Mouse (Mus musculus) MEL (cell line): ENCODE results near the gene Appbp2. TPM values are rescaled to one million over a fixed set of nuclear protein-coding genes. Genes with fewer than 3 reads are reported as not detected.
A peak's percentile ranks its signal among the peaks of the same experiment; 100 is the strongest.

Source experiments
- DNase-seq: peaks from one replicate; pipeline ENCODE4 v3.0.0; 2011; ENCODE audit warnings: low read depth, low spot score
- H3K27ac ChIP-seq: 2 replicates; pipeline ENCODE4 v1.5.1; 2012; ENCODE audit warnings: low read depth, mild to moderate bottlenecking, control low read depth, low read length, moderate library complexity; ENCODE audit not compliant: control insufficient read depth
- H3K27me3 ChIP-seq, 2 experiments: fragments of 150-350 bp in 1 of 2; sonication (generic) in 1 of 2; 2 replicates each; pipeline ENCODE4 v1.6.1; 2012; ENCODE audit warnings: low read length in 2 of 2, mild to moderate bottlenecking in 2 of 2, improper control_type of control experiment in 1 of 2, moderate library complexity in 1 of 2; ENCODE audit not compliant: insufficient read depth in 2 of 2, control insufficient read depth in 1 of 2
- H3K36me3 ChIP-seq, 2 experiments: 2 replicates each; pipeline ENCODE4 v1.6.1; 2012 to 2014; ENCODE audit warnings: low read length in 2 of 2, improper control_type of control experiment in 1 of 2, inconsistent platforms in 1 of 2, mild to moderate bottlenecking in 1 of 2; ENCODE audit not compliant: insufficient read depth in 2 of 2, control insufficient read depth in 1 of 2
- H3K4me1 ChIP-seq, 2 experiments: fragments of 150-350 bp in 1 of 2; sonication (generic) in 1 of 2; 2 replicates each; pipeline ENCODE4 v1.6.1; 2012; ENCODE audit warnings: low read length in 2 of 2, improper control_type of control experiment in 1 of 2, mild to moderate bottlenecking in 1 of 2; ENCODE audit not compliant: insufficient read depth in 2 of 2, control insufficient read depth in 1 of 2
- H3K4me3 ChIP-seq, 2 experiments: fragments of 150-350 bp in 1 of 2; sonication (generic) in 1 of 2; 2 replicates each; pipeline ENCODE4 v1.5.1; 2012; ENCODE audit warnings: low read depth in 2 of 2, low read length in 2 of 2, mild to moderate bottlenecking in 2 of 2, moderate library complexity in 2 of 2, control low read depth in 1 of 2, improper control_type of control experiment in 1 of 2; ENCODE audit not compliant: control insufficient read depth in 1 of 2, insufficient read depth in 1 of 2
- H3K79me2 ChIP-seq: 2 replicates; pipeline ENCODE4 v1.6.1; 2012; ENCODE audit warnings: mild to moderate bottlenecking, low read length, moderate library complexity; ENCODE audit not compliant: control insufficient read depth, poor library complexity, insufficient read depth
- H3K9ac ChIP-seq: 2 replicates; pipeline ENCODE4 v1.6.1; 2012; ENCODE audit warnings: low read depth, mild to moderate bottlenecking, control low read depth, low read length, moderate library complexity; ENCODE audit not compliant: control insufficient read depth, poor library complexity, severe bottlenecking
- H3K9me3 ChIP-seq: fragments of 150-350 bp; sonication (generic); replicated peaks from 2 replicates; pipeline ENCODE4 v1.6.1; 2012; ENCODE audit warnings: mild to moderate bottlenecking, low read length, improper control_type of control experiment, moderate library complexity; ENCODE audit not compliant: insufficient read depth
- BHLHE40 ChIP-seq: IDR thresholded peaks from 2 replicates; pipeline ENCODE4 v1.6.1; 2012; ENCODE audit warnings: low read depth, mild to moderate bottlenecking, inconsistent platforms, low read length, improper control_type of control experiment, borderline replicate concordance
- CHD1 ChIP-seq: IDR thresholded peaks from 2 replicates; pipeline ENCODE4 v1.6.1; 2012; ENCODE audit warnings: low read depth, mild to moderate bottlenecking, inconsistent platforms, low read length, improper control_type of control experiment
- CTCF ChIP-seq, 3 experiments: IDR thresholded peaks in 2 of 3; conservative IDR thresholded peaks in 1 of 3; 2 replicates each; pipeline ENCODE4 v1.5.1; 2011 to 2012; ENCODE audit warnings: low read length in 3 of 3, low read depth in 2 of 3, mild to moderate bottlenecking in 2 of 3, improper control_type of control experiment in 1 of 3, inconsistent platforms in 1 of 3, mixed read lengths in 1 of 3, moderate library complexity in 1 of 3; ENCODE audit not compliant: control insufficient read depth in 1 of 3, insufficient read depth in 1 of 3, poor library complexity in 1 of 3, severe bottlenecking in 1 of 3
- E2F4 ChIP-seq: IDR thresholded peaks from 2 replicates; pipeline ENCODE4 v1.6.1; 2011; ENCODE audit warnings: low read depth, low read length, improper control_type of control experiment, borderline replicate concordance
- ELF1 ChIP-seq: IDR thresholded peaks from 2 replicates; pipeline ENCODE4 v1.6.1; 2014; ENCODE audit warnings: low read depth, mild to moderate bottlenecking, inconsistent platforms, low read length, improper control_type of control experiment, moderate library complexity
- EP300 ChIP-seq, 2 experiments: IDR thresholded peaks; 2 replicates each; pipeline ENCODE4 v1.6.1; 2011; ENCODE audit warnings: improper control_type of control experiment in 2 of 2, low read length in 2 of 2, low read depth in 1 of 2, mild to moderate bottlenecking in 1 of 2
- GABPA ChIP-seq: IDR thresholded peaks from 2 replicates; pipeline ENCODE4 v1.6.1; 2012; ENCODE audit warnings: low read depth, mild to moderate bottlenecking, inconsistent platforms, low read length, improper control_type of control experiment, moderate library complexity
- HCFC1 ChIP-seq: IDR thresholded peaks from 2 replicates; pipeline ENCODE4 v1.6.1; 2012; ENCODE audit warnings: low read depth, mild to moderate bottlenecking, inconsistent platforms, low read length, improper control_type of control experiment, moderate library complexity
- KAT2A ChIP-seq: conservative IDR thresholded peaks from 2 replicates; pipeline ENCODE4 v1.6.1; 2012; ENCODE audit warnings: low read depth, low read length, improper control_type of control experiment, inconsistent platforms
- MAX ChIP-seq: IDR thresholded peaks from 2 replicates; pipeline ENCODE4 v1.6.1; 2011; ENCODE audit warnings: low read length, improper control_type of control experiment
- MXI1 ChIP-seq: IDR thresholded peaks from 2 replicates; pipeline ENCODE4 v1.6.1; 2011; ENCODE audit warnings: mild to moderate bottlenecking, low read depth, low read length, improper control_type of control experiment
- MYB ChIP-seq: IDR thresholded peaks from 2 replicates; pipeline ENCODE4 v1.6.1; 2011; ENCODE audit warnings: mild to moderate bottlenecking, low read depth, low read length, improper control_type of control experiment
- MYC ChIP-seq: IDR thresholded peaks from 2 replicates; pipeline ENCODE4 v1.6.1; 2011; ENCODE audit warnings: low read depth, mild to moderate bottlenecking, low read length, improper control_type of control experiment, moderate library complexity
- NRF1 ChIP-seq: IDR thresholded peaks from 2 replicates; pipeline ENCODE4 v1.6.1; 2014; ENCODE audit warnings: low read depth, mild to moderate bottlenecking, inconsistent platforms, low read length, improper control_type of control experiment, moderate library complexity; ENCODE audit not compliant: poor library complexity, insufficient read depth, severe bottlenecking
- POLR2A ChIP-seq, 2 experiments: IDR thresholded peaks; 2 replicates each; pipeline ENCODE4 v1.6.1; 2011 to 2012; ENCODE audit warnings: low read length in 2 of 2, mild to moderate bottlenecking in 2 of 2, control low read depth in 1 of 2, improper control_type of control experiment in 1 of 2, low read depth in 1 of 2, moderate library complexity in 1 of 2; ENCODE audit not compliant: control insufficient read depth in 1 of 2, insufficient read depth in 1 of 2, poor library complexity in 1 of 2
- POLR2AphosphoS2 ChIP-seq: IDR thresholded peaks from 2 replicates; pipeline ENCODE4 v1.6.1; 2011; ENCODE audit warnings: low read length, improper control_type of control experiment
- POLR2AphosphoS5 ChIP-seq: IDR thresholded peaks from 2 replicates; pipeline ENCODE4 v1.6.1; 2012; ENCODE audit warnings: low read depth, borderline replicate concordance, mild to moderate bottlenecking, inconsistent platforms, low read length, moderate library complexity, mixed read lengths
- RAD21 ChIP-seq: IDR thresholded peaks from 2 replicates; pipeline ENCODE4 v1.6.1; 2011; ENCODE audit warnings: mild to moderate bottlenecking, low read depth, low read length, improper control_type of control experiment
- RCOR1 ChIP-seq: IDR thresholded peaks from 2 replicates; pipeline ENCODE4 v1.6.1; 2012; ENCODE audit warnings: low read depth, mild to moderate bottlenecking, inconsistent platforms, low read length, improper control_type of control experiment
- SIN3A ChIP-seq: IDR thresholded peaks from 2 replicates; pipeline ENCODE4 v1.6.1; 2012; ENCODE audit warnings: low read length, improper control_type of control experiment, inconsistent platforms
- SMC3 ChIP-seq: IDR thresholded peaks from 2 replicates; pipeline ENCODE4 v1.6.1; 2011; ENCODE audit warnings: low read depth, low read length, improper control_type of control experiment
- TBP ChIP-seq: IDR thresholded peaks from 2 replicates; pipeline ENCODE4 v1.8.0; 2011; ENCODE audit warnings: low read depth, low read length, improper control_type of control experiment
- TCF12 ChIP-seq: IDR thresholded peaks from 2 replicates; pipeline ENCODE4 v1.6.1; 2014; ENCODE audit warnings: low read depth, mild to moderate bottlenecking, inconsistent platforms, low read length, improper control_type of control experiment, moderate library complexity
- UBTF ChIP-seq: IDR thresholded peaks from 2 replicates; pipeline ENCODE4 v1.6.1; 2012; ENCODE audit warnings: low read depth, mild to moderate bottlenecking, inconsistent platforms, low read length, improper control_type of control experiment, moderate library complexity, borderline replicate concordance; ENCODE audit not compliant: insufficient read depth
- USF2 ChIP-seq, 2 experiments: IDR thresholded peaks; 2 replicates each; pipeline ENCODE4 v1.6.1; 2011 to 2012; ENCODE audit warnings: improper control_type of control experiment in 2 of 2, low read length in 2 of 2, borderline replicate concordance in 1 of 2, inconsistent platforms in 1 of 2, low read depth in 1 of 2, mild to moderate bottlenecking in 1 of 2; ENCODE audit not compliant: insufficient read depth in 1 of 2
- ZC3H11A ChIP-seq: IDR thresholded peaks from 2 replicates; pipeline ENCODE4 v1.6.1; 2012; ENCODE audit warnings: low read depth, mild to moderate bottlenecking, inconsistent platforms, low read length, improper control_type of control experiment
- ZKSCAN1 ChIP-seq: IDR thresholded peaks from 2 replicates; pipeline ENCODE4 v1.6.1; 2012; ENCODE audit warnings: low read depth, mild to moderate bottlenecking, inconsistent platforms, low read length, improper control_type of control experiment, moderate library complexity
- ZNF384 ChIP-seq: IDR thresholded peaks from 2 replicates; pipeline ENCODE4 v1.6.1; 2012; ENCODE audit warnings: low read depth, mild to moderate bottlenecking, inconsistent platforms, low read length, improper control_type of control experiment
- polyA plus RNA-seq, 2 experiments: library from polyadenylated mRNA; stranded (reverse) in 1 of 2; unstranded in 1 of 2; fragments of >175 nt in 1 of 2; fragments of >200 nt in 1 of 2; gene quantifications; 2 replicates each; pipeline versions ENCODE4 v1.2.1 to v1.2.4; 2012; ENCODE audit warnings: low replicate concordance in 2 of 2, low read depth in 1 of 2; ENCODE audit not compliant: insufficient read length in 2 of 2, insufficient read depth in 1 of 2, missing spikeins in 1 of 2
- total RNA-seq: library from RNA; depleted of rRNA; stranded (reverse); fragments of 300-350 nt; gene quantifications from 2 replicates; pipeline ENCODE4 v1.2.3, GENCODE M21; 2012

Gene Appbp2
- total and polyA plus RNA-seq, 3 experiments: 25.5 to 157 (median 34.4) TPM

DNA sequence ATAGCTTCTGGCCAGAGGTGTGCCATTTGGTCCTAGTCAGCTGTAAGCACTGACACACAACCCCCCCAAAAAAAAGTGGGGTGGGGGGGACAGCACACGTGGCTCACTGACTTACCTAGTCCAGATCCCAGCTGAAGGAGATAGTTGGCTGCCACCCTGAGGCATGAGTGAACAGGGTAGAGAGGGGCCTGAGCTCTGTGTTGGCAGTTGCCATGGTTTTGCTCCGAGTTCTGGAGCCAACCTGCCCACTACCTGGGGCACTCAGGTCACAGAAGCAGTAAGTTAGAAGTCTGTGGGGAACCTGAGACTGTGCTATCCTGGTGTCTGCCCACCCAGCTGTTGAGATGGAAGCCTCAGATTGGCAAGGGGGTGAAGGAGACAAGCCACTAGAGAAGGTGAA is 64.1 kb downstream of the Appbp2 start:
- 0 out of 4 replicates have a peak, but pooled peaks cover 2 to 3% of the 10 kb centered on the region in 2 experiments for H3K4me1 ChIP-seq
- no peak overlapping the region for H3K27ac ChIP-seq
- no peaks in the 10 kb centered on the region for H3K79me2 ChIP-seq
- no peak overlapping the region for H3K9ac ChIP-seq
- DNase-seq: no peak
- no peaks in the 10 kb centered on the region for H3K9me3 ChIP-seq
- TF ChIP-seq ZC3H11A: no peak
- TF ChIP-seq USF2 (IDR thresholded peaks at IDR 0.05; ENCODE audit: borderline replicate concordance in 1 of 2, insufficient read depth in 1 of 2, low read depth in 1 of 2, low read length in 2 of 2): no peak
- no peak for TF ChIP-seq UBTF
- no peaks in the 10 kb centered on the region for H3K36me3 ChIP-seq
- H3K4me3 ChIP-seq: no peak overlapping the region
- H3K27me3 ChIP-seq: peaks cover 0 to 2% of the 10 kb centered on the region in 2 experiments; a peak in 1 of 4 replicates

DNA sequence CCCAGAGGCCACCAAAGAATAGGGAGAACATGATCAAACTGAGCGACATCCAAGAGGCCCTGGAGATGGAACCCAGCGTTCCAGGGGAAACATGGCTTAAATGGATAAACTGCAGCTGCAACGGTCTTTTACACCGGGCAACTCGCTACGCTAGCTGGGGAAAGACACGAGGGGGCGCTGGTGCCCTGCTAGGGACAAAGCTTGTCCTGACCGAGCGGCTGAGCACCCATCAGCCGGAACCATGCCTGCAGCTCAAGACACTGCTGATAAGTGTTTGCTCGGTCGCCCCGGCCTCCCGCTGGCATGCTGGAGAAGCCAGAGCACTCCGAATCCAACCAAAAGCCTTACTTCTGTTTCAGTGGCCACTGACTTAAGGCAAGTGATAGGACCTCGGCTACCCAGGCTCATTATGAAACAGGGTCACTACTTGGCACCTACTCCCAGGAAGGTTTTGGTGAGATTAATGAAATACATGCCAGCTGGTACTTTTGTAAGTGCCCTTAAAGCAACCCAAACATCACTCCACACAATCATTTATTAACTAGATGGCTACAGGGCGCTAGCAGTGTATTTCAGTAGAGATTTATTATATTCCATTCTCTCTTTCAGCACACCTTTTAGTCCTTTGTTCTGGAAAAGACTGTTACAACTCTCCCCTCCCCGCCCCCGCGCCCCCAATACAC is 64.7 kb downstream of the Appbp2 start, which contains the start of gene 1700125H20Rik:
TSS of gene 1700125H20Rik (plus strand) at position 347 of the 683 bp plus-strand sequence.
- TF ChIP-seq RCOR1 (no peak), ZC3H11A (peak; percentile 85), ZNF384 (no peak), GABPA (no peak), POLR2AphosphoS2 (no peak), POLR2AphosphoS5 (no peak), CTCF (IDR thresholded peaks at IDR 0.05 in 2 of 3, conservative IDR thresholded peaks at IDR 0.05 in 1 of 3; ENCODE audit: control insufficient read depth in 1 of 3, insufficient read depth in 1 of 3, low read depth in 2 of 3, low read length in 3 of 3, poor library complexity in 1 of 3, severe bottlenecking in 1 of 3) (peak; percentile 96 to 99 (median 98); a peak in 5 of 6 replicates), TBP (no peak), POLR2A (IDR thresholded peaks at IDR 0.05; ENCODE audit: control insufficient read depth in 1 of 2, insufficient read depth in 1 of 2, low read depth in 1 of 2, low read length in 2 of 2, poor library complexity in 1 of 2) (peak in 1 of 2 experiments; percentile 30; a peak in 1 of 4 replicates), USF2 (IDR thresholded peaks at IDR 0.05; ENCODE audit: borderline replicate concordance in 1 of 2, insufficient read depth in 1 of 2, low read depth in 1 of 2, low read length in 2 of 2) (no peak), MXI1 (peak; percentile 74; the same call in 1 of the 2 replicates), SIN3A (peak; percentile 71), CHD1 (no peak), UBTF (no peak), KAT2A (no peak), BHLHE40 (no peak), MYB (no peak), HCFC1 (0 out of 2 replicates have a peak, but pooled peaks have one; percentile 25), ZKSCAN1 (no peak), RAD21 (peak; percentile 97), MYC (peak; percentile 55; the same call in 1 of the 2 replicates), ELF1 (no peak; the same call in 1 of the 2 replicates), EP300 (IDR thresholded peaks at IDR 0.05; ENCODE audit: low read depth in 1 of 2, low read length in 2 of 2) (peak in 1 of 2 experiments; percentile 6; a peak in 1 of 4 replicates), NRF1 (0 out of 2 replicates have a peak, but pooled peaks have one; percentile 7), SMC3 (peak; percentile 96), E2F4 (no peak), TCF12 (no peak), MAX (no peak)

More for the DNA sequence above, 64.7 kb downstream of the Appbp2 start, which contains the start of gene 1700125H20Rik:
- H3K79me2 ChIP-seq: no peaks in the 10 kb centered on the region
- DNase-seq: peak; percentile 95
- peak within 1 kb of the TSS; percentile 45 to 53 for H3K4me3 ChIP-seq
- H3K9me3 ChIP-seq: no peaks in the 10 kb centered on the region
- H3K4me1 ChIP-seq: 0 out of 4 replicates have a peak, but pooled peaks cover 2 to 3% of the 10 kb centered on the region in 2 experiments
- H3K27me3 ChIP-seq: peaks cover 0 to 2% of the 10 kb centered on the region in 2 experiments; a peak in 1 of 4 replicates
- peak within 1 kb of the TSS; percentile 75 for H3K9ac ChIP-seq
- no peak within 1 kb of the TSS for H3K27ac ChIP-seq
- H3K36me3 ChIP-seq: no peaks in the 10 kb centered on the region
